Comparison of ENCODE assay signal across 9 mouse cellular contexts in genomic region chr3:107953328-107953755, GRCm38 (mm10). TPM values are rescaled to one million over a fixed set of nuclear protein-coding genes. Genes with fewer than 3 reads are reported as not detected.
DNase-seq lines count a peak whose midpoint lies in the region; ATAC-seq and TF ChIP-seq lines count a peak whose summit lies in the region.
"Had no signal": no experiment of that assay in that cellular context is flagged by ENCODE, and none has a peak within 500 bp of the region (broad histone marks: within the 10 kb centered on the region; RNA-seq: fewer than 3 reads in every experiment).

No protein-coding gene starts in this region.

- H3K4me2 ChIP-seq in heart, embryonic 12.5 days: no peak overlapping the region
- no peak overlapping the region for H3K4me2 ChIP-seq in kidney, postnatal 0 days (ENCODE audit: low read length)
- no peak overlapping the region for H3K4me2 ChIP-seq in liver, postnatal 0 days (ENCODE audit: low read depth, low read length)
- no peak overlapping the region for H3K4me2 ChIP-seq in neural tube, embryonic 15.5 days

- no peak overlapping the region for H3K4me3 ChIP-seq in heart, embryonic 12.5 days
- H3K4me3 ChIP-seq in kidney, postnatal 0 days (replicated peaks; ENCODE audit: low read depth, low read length): no peak overlapping the region
- H3K4me3 ChIP-seq in liver, postnatal 0 days (ENCODE audit: low read depth, low read length): no peak overlapping the region
- no peak overlapping the region for H3K4me3 ChIP-seq in neural tube, embryonic 15.5 days (replicated peaks)
- H3K4me3 ChIP-seq: erythroblast, embryonic 14.5 days had no signal

- peak; percentile 81 for TF ChIP-seq CTCF in kidney, postnatal 0 days (IDR thresholded peaks at IDR 0.05; ENCODE audit: low read depth)
- TF ChIP-seq CTCF in liver, postnatal 0 days (IDR thresholded peaks at IDR 0.05; ENCODE audit: low read depth): peak; percentile 94

- no peak overlapping the region for H3K27ac ChIP-seq in heart, embryonic 12.5 days (ENCODE audit: poor library complexity, severe bottlenecking)
- no peak overlapping the region for H3K27ac ChIP-seq in kidney, postnatal 0 days
- H3K27ac ChIP-seq in liver, postnatal 0 days (ENCODE audit: low read depth): no peak overlapping the region
- H3K27ac ChIP-seq in neural tube, embryonic 15.5 days (replicated peaks): no peak overlapping the region

- no peaks in the 10 kb centered on the region for H3K9me3 ChIP-seq in heart, embryonic 12.5 days (replicated peaks)
- H3K9me3 ChIP-seq in kidney, postnatal 0 days (replicated peaks; ENCODE audit: low read length): no peaks in the 10 kb centered on the region
- no peaks in the 10 kb centered on the region for H3K9me3 ChIP-seq in liver, postnatal 0 days (ENCODE audit: low read length)
- H3K9me3 ChIP-seq in neural tube, embryonic 15.5 days (replicated peaks): no peaks in the 10 kb centered on the region

- no peaks in the 10 kb centered on the region for H3K4me1 ChIP-seq in heart, embryonic 12.5 days (replicated peaks)
- H3K4me1 ChIP-seq in kidney, postnatal 0 days (replicated peaks; ENCODE audit: insufficient read depth, low read length): no peaks in the 10 kb centered on the region
- H3K4me1 ChIP-seq in liver, postnatal 0 days (ENCODE audit: insufficient read depth): no peaks in the 10 kb centered on the region
- no peaks in the 10 kb centered on the region for H3K4me1 ChIP-seq in neural tube, embryonic 15.5 days

- DNase-seq in B cell, adult 2 months: peak; percentile 9 to 36
- peak; percentile 90 to 95 for DNase-seq in adrenal gland, adult (ENCODE audit: inconsistent age in 2 of 2, low spot score in 1 of 2)
- peak; percentile 48 for DNase-seq in embryo, embryonic 10.5 days (ENCODE audit: low spot score)
- DNase-seq in kidney, postnatal 0 days (ENCODE audit: low spot score): peak; percentile 75
- DNase-seq in liver, postnatal 0 days: peak; percentile 78
- peak; percentile 61 to 69 for DNase-seq in urinary bladder, adult 18-20 months (ENCODE audit: low spot score in 2 of 2)

- no peak for TF ChIP-seq EP300 in liver, postnatal 0 days (IDR thresholded peaks at IDR 0.05; ENCODE audit: low read depth)

- 15% methylated on average over 6 of the region's 6 CpGs for whole genome bisulfite sequencing in heart, embryonic 12.5 days
- 31% methylated on average over 6 of the region's 6 CpGs for WGBS in kidney, postnatal 0 days
- WGBS in liver, postnatal 0 days (ENCODE audit: insufficient replicate concordance): 10% methylated on average over 6 of the region's 6 CpGs
- WGBS in neural tube, embryonic 15.5 days: 27% methylated on average over 6 of the region's 6 CpGs

- no peaks in the 10 kb centered on the region for H3K27me3 ChIP-seq in heart, embryonic 12.5 days (replicated peaks)
- H3K27me3 ChIP-seq in kidney, postnatal 0 days (ENCODE audit: insufficient read depth, low read length): no peaks in the 10 kb centered on the region
- H3K27me3 ChIP-seq in liver, postnatal 0 days (ENCODE audit: insufficient read depth, low read length): no peaks in the 10 kb centered on the region
- H3K27me3 ChIP-seq in neural tube, embryonic 15.5 days (replicated peaks): no peaks in the 10 kb centered on the region

- H3K36me3 ChIP-seq in heart, embryonic 12.5 days: no peaks in the 10 kb centered on the region
- no peaks in the 10 kb centered on the region for H3K36me3 ChIP-seq in kidney, postnatal 0 days (ENCODE audit: insufficient read depth, low read length)
- H3K36me3 ChIP-seq in liver, postnatal 0 days (replicated peaks; ENCODE audit: insufficient read depth, low read length): no peaks in the 10 kb centered on the region
- H3K36me3 ChIP-seq in neural tube, embryonic 15.5 days: no peaks in the 10 kb centered on the region

- H3K9ac ChIP-seq in heart, embryonic 12.5 days: no peak overlapping the region
- H3K9ac ChIP-seq in kidney, postnatal 0 days (ENCODE audit: low read depth, low read length): no peak overlapping the region
- H3K9ac ChIP-seq in liver, postnatal 0 days (replicated peaks): no peak overlapping the region
- no peak overlapping the region for H3K9ac ChIP-seq in neural tube, embryonic 15.5 days (replicated peaks)

- ATAC-seq in heart, embryonic 12.5 days (ENCODE audit: insufficient number of reproducible peaks, low FRiP score): peak; percentile 51
- ATAC-seq in kidney, postnatal 0 days (replicated peaks; ENCODE audit: low FRiP score, low read depth): peak; percentile 66
- ATAC-seq in liver, postnatal 0 days: peak; percentile 85
- ATAC-seq in neural tube, embryonic 15.5 days (ENCODE audit: low FRiP score): peak; percentile 84

RNA-seq across cellular contexts. Expression of gene Gstm6, which starts 9.8 kb away (rescaled TPM):
- 9.8 TPM in 2 replicates for polyA plus RNA-seq in heart, embryonic 12.5 days (2016; fragmentation: Nextera tagmentation; extraction: Ambion mirVana)
- 8.5 and 8.8 TPM in 2 replicates for polyA plus RNA-seq in kidney, postnatal 0 days (2015; fragmentation: Nextera tagmentation; extraction: Ambion mirVana)
- 17.2 and 18.0 TPM in 2 replicates for polyA plus RNA-seq in liver, postnatal 0 days (2015; fragmentation: Nextera tagmentation; extraction: Ambion mirVana)
- polyA plus RNA-seq in neural tube, embryonic 15.5 days (2015; fragmentation: Nextera tagmentation; extraction: Ambion mirVana): 9.0 and 10.6 TPM in 2 replicates
- polyA plus RNA-seq: erythroblast, embryonic 14.5 days had no signal

RNA-seq across cellular contexts. Expression of gene Gstm3, which starts 15.7 kb away (rescaled TPM):
- not detected in 2 replicates for polyA plus RNA-seq in heart, embryonic 12.5 days (2016; fragmentation: Nextera tagmentation; extraction: Ambion mirVana)
- 0.14 and 0.17 TPM in 2 replicates for polyA plus RNA-seq in kidney, postnatal 0 days (2015; fragmentation: Nextera tagmentation; extraction: Ambion mirVana)
- polyA plus RNA-seq in liver, postnatal 0 days (2015; fragmentation: Nextera tagmentation; extraction: Ambion mirVana): 1.9 and 2.0 TPM in 2 replicates
- polyA plus RNA-seq in neural tube, embryonic 15.5 days (2015; fragmentation: Nextera tagmentation; extraction: Ambion mirVana): 2.7 TPM in 1 of 2 replicates, not detected in the other

RNA-seq across cellular contexts. Expression of gene Gstm7, which starts 21.7 kb away (rescaled TPM):
- 15.1 and 16.5 TPM in 2 replicates for polyA plus RNA-seq in heart, embryonic 12.5 days (2016; fragmentation: Nextera tagmentation; extraction: Ambion mirVana)
- 17.7 and 18.3 TPM in 2 replicates for polyA plus RNA-seq in kidney, postnatal 0 days (2015; fragmentation: Nextera tagmentation; extraction: Ambion mirVana)
- polyA plus RNA-seq in liver, postnatal 0 days (2015; fragmentation: Nextera tagmentation; extraction: Ambion mirVana): 39.2 and 42.2 TPM in 2 replicates
- 42.2 and 50.6 TPM in 2 replicates for polyA plus RNA-seq in neural tube, embryonic 15.5 days (2015; fragmentation: Nextera tagmentation; extraction: Ambion mirVana)
- polyA plus RNA-seq: erythroblast, embryonic 14.5 days had no signal

RNA-seq across cellular contexts. Expression of gene Gstm2, which starts 32.9 kb away (rescaled TPM):
- 39.4 and 39.9 TPM in 2 replicates for polyA plus RNA-seq in heart, embryonic 12.5 days (2016; fragmentation: Nextera tagmentation; extraction: Ambion mirVana)
- 148 and 155 TPM in 2 replicates for polyA plus RNA-seq in kidney, postnatal 0 days (2015; fragmentation: Nextera tagmentation; extraction: Ambion mirVana)
- 11.7 TPM in 2 replicates for polyA plus RNA-seq in liver, postnatal 0 days (2015; fragmentation: Nextera tagmentation; extraction: Ambion mirVana)
- 7.4 and 23.4 TPM in 2 replicates for polyA plus RNA-seq in neural tube, embryonic 15.5 days (2015; fragmentation: Nextera tagmentation; extraction: Ambion mirVana)
- polyA plus RNA-seq: erythroblast, embryonic 14.5 days had no signal

RNA-seq across cellular contexts. Expression of gene Gstm5, which starts 57.7 kb away (rescaled TPM):
- 118 and 119 TPM in 2 replicates for polyA plus RNA-seq in heart, embryonic 12.5 days (2016; fragmentation: Nextera tagmentation; extraction: Ambion mirVana)
- 246 and 258 TPM in 2 replicates for polyA plus RNA-seq in kidney, postnatal 0 days (2015; fragmentation: Nextera tagmentation; extraction: Ambion mirVana)
- 126 and 134 TPM in 2 replicates for polyA plus RNA-seq in liver, postnatal 0 days (2015; fragmentation: Nextera tagmentation; extraction: Ambion mirVana)
- 222 and 263 TPM in 2 replicates for polyA plus RNA-seq in neural tube, embryonic 15.5 days (2015; fragmentation: Nextera tagmentation; extraction: Ambion mirVana)

Comparison
In these comparisons a context has a peak if more than half of its experiments do, and no peak if none do; other contexts are left out.
1. DNase-seq: peak in every context shown above with its lines; median percentile 92 in adrenal gland, adult; 78 in liver, postnatal 0 days; 75 in kidney, postnatal 0 days; 65 in urinary bladder, adult 18-20 months; 48 in embryo, embryonic 10.5 days; 22 in B cell, adult 2 months.